Mouse (Mus musculus) testis, adult 2 months (tissue): ENCODE measurements at regions not wholly inside any gene's neighbourhood (a gene's known extent, or its start where the extent isn't known, plus 50 kb on each side); places are given as distances from the start of the nearest gene placed in this dataset.

Experiments
- CTCF ChIP-seq: fragments of 200-500 bp; IDR thresholded peaks from 2 replicates; pipeline ENCODE4 v1.5.1; 2012; ENCODE audit warnings: low read depth, mild to moderate bottlenecking, inconsistent platforms, low read length, moderate library complexity; ENCODE audit not compliant: control insufficient read depth, insufficient read depth, insufficient replicate concordance
- POLR2A ChIP-seq: fragments of 200-500 bp; IDR thresholded peaks from 2 replicates; pipeline ENCODE4 v1.6.1; 2012; ENCODE audit warnings: low read depth, mild to moderate bottlenecking, inconsistent platforms, low read length, moderate library complexity; ENCODE audit not compliant: control insufficient read depth

DNA sequence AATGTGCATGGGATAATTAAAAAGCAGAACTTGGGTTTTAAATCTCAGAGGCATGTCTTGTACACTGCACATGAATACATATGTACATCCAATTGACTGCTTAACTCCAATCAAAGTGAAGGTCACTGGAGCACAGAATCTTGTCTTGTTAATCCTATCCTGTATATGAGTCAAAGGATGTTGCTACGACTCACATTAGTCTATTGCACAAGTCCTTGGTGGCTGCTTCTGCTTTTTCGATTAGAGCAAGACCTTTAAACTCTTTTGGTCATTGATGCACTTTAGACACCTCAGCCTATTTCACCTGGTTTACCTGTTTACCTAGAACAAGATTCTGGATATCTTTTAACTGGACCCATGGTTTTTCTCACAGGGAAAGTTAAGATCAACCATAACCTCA, 1008.5 kb upstream of the Cited2 start:
- TF ChIP-seq CTCF = no peak
- TF ChIP-seq POLR2A = no peak
